Mouse (Mus musculus): ENCODE data around the gene Morc1.
A peak's percentile ranks its signal among the peaks of the same experiment; 100 is the strongest.

Morc1 gene

DNA sequence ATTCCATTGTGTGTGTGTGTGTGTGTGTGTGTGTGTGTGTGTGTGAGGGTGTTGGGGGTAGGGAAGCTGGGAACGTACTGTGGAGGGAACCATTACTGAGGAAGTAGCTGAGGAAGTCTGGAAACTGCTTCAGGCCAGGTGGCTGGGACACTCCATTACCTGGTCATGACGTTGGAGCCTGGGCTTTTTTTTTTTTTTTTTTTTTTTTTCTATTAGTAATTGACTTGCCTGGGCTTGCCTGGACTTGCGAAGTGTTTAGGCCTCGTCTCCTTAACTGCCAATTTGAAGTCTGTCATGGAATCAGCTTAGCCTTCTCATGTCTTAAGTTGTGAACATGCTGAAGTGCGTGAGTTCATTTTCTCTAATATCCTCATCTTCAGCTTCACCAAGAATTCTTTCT is 198.7 kb downstream of the Morc1 start:
- no peak for DNase-seq

DNA sequence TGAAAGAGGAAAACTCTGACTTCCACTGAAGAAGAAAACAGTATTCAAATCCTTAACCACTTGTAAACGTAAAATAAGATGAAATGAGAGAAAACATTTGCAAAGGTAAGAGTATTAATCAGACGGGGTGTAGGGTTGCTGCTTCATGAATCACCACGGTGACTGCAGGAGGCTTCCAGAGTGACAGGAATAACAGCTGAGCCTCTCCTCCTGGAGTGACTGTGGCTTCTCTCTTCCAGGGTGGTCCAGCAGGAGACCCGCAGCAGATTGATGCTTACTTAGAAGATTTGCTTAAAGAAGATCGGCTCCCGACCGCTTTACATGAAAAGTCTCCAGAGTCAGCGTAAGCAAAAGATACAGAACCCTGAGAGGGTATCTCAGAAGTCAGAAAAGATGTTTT is 199.4 kb downstream of the Morc1 start:
- no peak for DNase-seq

DNA sequence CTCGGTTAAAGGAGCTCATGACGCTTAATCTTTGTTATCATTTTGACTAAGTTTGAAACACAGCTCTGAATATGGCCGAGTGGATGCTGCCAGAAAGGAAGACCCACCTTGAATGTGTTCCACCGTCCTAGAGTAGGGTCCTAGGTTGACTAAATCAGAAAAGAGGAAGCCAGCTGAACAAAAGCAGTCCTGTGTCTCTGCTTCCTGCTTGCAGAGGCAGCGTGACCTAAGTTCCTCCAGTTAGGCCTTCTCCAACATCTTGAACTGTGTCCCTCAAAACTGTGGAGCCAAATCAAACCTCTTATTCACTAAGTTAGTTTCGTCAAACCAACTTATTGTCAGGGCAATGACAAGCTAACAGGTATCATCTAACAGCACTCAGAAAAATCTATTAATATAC is 201.3 kb downstream of the Morc1 start:
- DNase-seq = no peak

DNA sequence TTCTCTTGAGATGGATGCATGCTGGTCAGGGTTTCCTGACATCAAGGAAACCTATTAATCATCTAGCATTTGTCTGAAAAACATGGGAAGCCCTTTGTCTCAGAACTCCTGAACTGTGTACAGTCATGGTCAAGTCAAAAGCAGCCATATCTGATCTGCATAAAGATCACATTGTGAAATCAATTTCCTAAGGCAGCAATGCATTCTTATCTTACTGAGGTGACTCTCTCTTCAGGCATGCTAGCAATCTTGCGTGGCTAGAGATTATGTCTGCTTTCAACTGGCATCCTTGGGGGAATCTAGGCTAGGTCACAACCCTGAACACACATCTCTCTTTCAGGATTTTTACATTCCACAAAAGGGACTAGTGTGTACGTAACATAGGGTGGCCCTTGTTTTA is 215.2 kb downstream of the Morc1 start:
- DNase-seq = no peak

DNA sequence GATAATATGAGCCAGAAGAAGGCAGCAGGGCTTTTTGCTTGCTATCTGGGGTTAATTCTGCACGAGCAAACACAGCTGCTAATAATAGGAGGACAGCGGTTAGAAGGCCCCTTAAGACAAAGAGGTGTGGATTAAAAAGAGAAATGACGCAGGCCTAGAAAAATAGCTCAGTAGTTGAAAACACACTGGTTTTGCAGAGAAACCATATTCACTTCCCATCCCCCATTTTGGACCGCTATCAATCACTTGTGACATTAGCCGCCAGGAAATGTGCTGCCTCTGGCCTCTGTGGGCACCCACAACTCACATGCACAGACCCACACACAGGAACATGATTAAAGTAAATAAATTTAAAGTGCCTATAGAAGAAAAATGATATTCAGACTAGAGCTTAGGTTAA is 240.7 kb downstream of the Morc1 start:
- DNase-seq = no peak

DNA sequence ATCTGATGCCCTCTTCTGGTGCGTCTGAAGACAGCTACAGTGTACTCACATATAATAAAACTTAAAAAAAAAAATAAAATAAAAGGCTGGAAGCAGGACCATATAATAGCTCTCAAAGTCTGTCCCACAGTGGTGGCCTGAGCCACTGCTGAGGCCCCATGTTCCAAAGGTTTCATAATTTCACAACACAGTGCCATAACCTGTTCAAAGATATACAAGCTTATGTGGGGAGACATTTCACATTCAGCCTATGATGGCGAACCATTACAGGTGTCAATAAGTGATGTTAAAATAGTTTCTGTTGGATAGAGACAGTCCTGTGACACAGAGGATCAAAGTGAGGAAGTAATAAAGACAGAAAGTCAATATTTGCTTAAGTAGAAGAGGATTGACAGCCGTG is 241.6 kb downstream of the Morc1 start:
- no peak for DNase-seq

DNA sequence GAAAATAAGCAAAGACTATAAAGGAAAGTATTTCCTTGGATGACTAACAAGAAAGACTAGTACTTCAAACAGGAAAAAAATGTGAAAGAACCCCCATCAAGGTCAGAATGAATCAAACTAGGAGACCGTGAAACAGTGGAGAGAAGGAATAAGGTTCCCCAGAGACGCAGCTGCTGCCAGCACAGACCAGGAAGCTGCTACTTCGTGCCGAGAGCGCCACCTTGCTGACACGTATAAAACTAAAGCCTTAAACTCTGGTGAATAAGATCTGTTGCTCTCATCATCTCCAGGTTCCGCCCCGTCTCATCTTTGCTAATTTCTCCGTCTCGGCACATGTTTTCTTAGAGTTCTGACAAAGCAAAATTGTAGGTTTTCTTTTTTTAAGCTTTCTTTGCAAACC is 244.6 kb downstream of the Morc1 start:
- peak; percentile 94 for DNase-seq

DNA sequence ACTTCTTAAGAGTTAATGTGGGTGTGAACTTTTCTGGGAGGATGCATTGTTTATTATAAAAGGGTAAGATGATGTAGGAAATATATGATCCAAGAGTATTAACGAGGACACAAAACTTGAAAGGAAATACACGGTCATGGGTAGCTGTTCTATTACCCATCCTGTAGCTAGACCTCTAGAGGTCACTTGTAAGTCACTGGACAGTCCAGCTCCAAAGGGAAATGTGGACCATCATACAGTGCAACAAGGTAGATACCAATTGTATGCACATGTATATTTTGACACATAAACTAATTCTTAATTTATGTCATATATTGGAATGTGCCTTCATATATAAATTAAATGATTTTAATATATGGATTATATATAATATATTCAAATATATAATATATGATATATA is 245.2 kb downstream of the Morc1 start:
- DNase-seq = no peak

DNA sequence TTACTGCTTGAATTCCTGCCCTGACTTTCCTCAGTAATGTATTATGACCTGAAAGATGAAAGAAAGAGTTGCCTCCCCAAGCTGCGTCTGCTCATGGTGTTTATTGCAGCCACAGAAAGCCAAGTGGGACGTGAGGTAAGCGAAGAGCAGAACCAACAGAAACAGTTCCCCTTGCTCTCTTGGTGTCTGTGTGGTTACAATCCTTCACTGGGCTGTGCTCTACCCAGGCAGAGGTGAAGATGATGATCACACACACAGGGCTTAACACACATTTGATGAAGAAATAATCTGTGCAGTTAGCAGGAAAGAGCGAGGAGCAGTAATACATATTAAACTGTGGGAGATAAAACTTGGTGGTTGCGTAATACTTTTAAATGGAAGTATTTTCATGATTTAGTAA is 246.3 kb downstream of the Morc1 start:
- no peak for DNase-seq

DNA sequence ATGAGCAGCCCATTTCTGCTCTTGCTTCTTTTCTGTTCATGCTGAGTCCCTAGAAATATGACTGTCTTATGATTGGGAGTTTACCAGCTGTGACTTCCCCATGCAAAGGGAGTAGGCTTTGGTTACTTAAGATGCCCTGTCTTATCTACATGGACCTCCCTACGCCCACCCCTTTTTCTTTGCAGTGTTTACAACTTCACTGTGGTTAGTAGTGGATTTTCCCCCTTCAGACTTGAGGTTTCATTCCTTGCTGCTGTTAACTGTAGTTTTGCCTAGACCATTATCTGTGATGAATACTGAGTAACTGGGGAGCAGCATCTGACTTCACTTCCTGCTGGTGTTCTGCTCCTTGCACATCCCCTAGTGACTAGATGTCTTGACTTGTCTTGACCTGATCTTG is 247.0 kb downstream of the Morc1 start:
- DNase-seq = no peak

Data from thymus, postnatal 4 days (tissue).